Mouse (Mus musculus): Measurements from ENCODE around the gene Spats2. TPM values are rescaled to one million over a fixed set of nuclear protein-coding genes. Genes with fewer than 3 reads are reported as not detected.
A peak's percentile ranks its signal among the peaks of the same experiment; 100 is the strongest.

The Spats2 gene
- polyA plus RNA-seq, 1 experiment from 2014 or later = 13.9 TPM

- Histone ChIP-seq H3K4me1 (replicated peaks; ENCODE audit: control insufficient read depth, insufficient read depth) (no peaks in the 10 kb centered on the region), H3K4me2 (replicated peaks; ENCODE audit: low read depth) (no peak overlapping the region), H3K36me3 (ENCODE audit: control insufficient read depth, insufficient read depth, low read length) (no peaks in the 10 kb centered on the region; the same call in 1 of the 2 replicates), H3K9me3 (ENCODE audit: control insufficient read depth, low read length) (no peaks in the 10 kb centered on the region), H3K4me3 (ENCODE audit: low read depth, low read length) (no peak overlapping the region), H3K9ac (ENCODE audit: low read length) (no peak overlapping the region), H3K27ac (replicated peaks) (no peak overlapping the region), H3K27me3 (ENCODE audit: control insufficient read depth, insufficient read depth, low read length) (peaks cover 14% of the 10 kb centered on the region; the same call in 1 of the 2 replicates)
- 69% methylated on average over 9 of the region's 9 CpGs for WGBS
- ATAC-seq (ENCODE audit: low FRiP score, low TSS enrichment) (no peak), DNase-seq (ENCODE audit: low spot score) (peak; percentile 70)
- TF ChIP-seq CTCF (IDR thresholded peaks at IDR 0.05; ENCODE audit: low read depth) = peak; percentile 83
- no peak for TF ChIP-seq EP300 (optimal IDR thresholded peaks at IDR 0.05)
Observed at GRCm38 (mm10) chr15:99083258-99083657, 42.5 kb upstream of the Spats2 start.

DNA sequence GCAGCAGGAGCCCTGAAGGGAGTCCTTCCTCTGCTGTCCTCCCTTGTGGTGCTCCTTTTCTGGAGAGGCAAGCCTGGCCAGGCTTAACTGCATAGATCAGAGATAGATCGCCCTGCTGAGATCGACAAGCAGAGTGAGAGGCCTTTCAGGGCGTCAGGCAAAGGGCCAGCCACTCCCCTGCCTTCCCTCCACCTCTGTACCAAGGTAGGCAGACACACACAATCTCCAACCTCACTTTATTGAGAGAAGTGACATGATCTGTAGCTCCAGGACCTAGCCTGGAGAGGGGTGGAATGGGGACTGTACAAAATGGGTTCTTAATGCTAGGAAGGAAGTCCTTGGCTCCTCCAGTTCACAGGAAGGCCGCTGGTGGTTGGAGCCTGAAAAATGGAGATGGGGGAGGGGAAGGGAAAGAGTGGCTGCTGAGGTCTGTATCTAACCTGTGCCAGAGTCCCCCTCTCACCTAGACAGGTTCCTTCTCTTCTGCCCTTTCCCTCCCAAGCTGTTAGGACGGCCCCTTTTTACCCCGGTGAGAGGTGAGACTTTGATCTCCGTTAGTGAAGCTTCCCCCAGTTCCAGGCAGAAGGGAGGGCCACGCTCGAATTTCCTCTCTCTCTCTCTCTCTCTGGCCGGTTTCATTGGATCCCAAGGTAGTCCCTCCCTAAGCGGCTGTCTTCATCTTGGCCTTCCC lies 41.7 kb upstream of the Spats2 start:
- no peaks in the 10 kb centered on the region for H3K4me1 ChIP-seq (replicated peaks; ENCODE audit: control insufficient read depth, insufficient read depth)
- no peak overlapping the region for H3K4me2 ChIP-seq (replicated peaks; ENCODE audit: low read depth)
- no peaks in the 10 kb centered on the region for H3K9me3 ChIP-seq (ENCODE audit: control insufficient read depth, low read length)
- H3K4me3 ChIP-seq (ENCODE audit: low read depth, low read length) = no peak overlapping the region
- 17% methylated on average over 11 of the region's 11 CpGs for WGBS
- no peak overlapping the region for H3K9ac ChIP-seq (ENCODE audit: low read length)
- TF ChIP-seq CTCF (IDR thresholded peaks at IDR 0.05; ENCODE audit: low read depth) (no peak), EP300 (optimal IDR thresholded peaks at IDR 0.05) (no peak)
- ATAC-seq (ENCODE audit: low FRiP score, low TSS enrichment) = no peak
- H3K36me3 ChIP-seq (ENCODE audit: control insufficient read depth, insufficient read depth, low read length) = no peaks in the 10 kb centered on the region; the same call in 1 of the 2 replicates
- no peak for DNase-seq (ENCODE audit: low spot score)
- H3K27me3 ChIP-seq (ENCODE audit: control insufficient read depth, insufficient read depth, low read length) = peaks cover 16% of the 10 kb centered on the region; the same call in 1 of the 2 replicates
- H3K27ac ChIP-seq (replicated peaks) = no peak overlapping the region

- TF ChIP-seq EP300 (optimal IDR thresholded peaks at IDR 0.05) (no peak), CTCF (IDR thresholded peaks at IDR 0.05; ENCODE audit: low read depth) (no peak)
- H3K9me3 ChIP-seq (ENCODE audit: control insufficient read depth, low read length) = no peaks in the 10 kb centered on the region
- no peak overlapping the region for H3K27ac ChIP-seq (replicated peaks)
- no peak overlapping the region for H3K4me3 ChIP-seq (ENCODE audit: low read depth, low read length)
- H3K4me1 ChIP-seq (replicated peaks; ENCODE audit: control insufficient read depth, insufficient read depth) = no peaks in the 10 kb centered on the region
- DNase-seq (ENCODE audit: low spot score) = no peak
- H3K4me2 ChIP-seq (replicated peaks; ENCODE audit: low read depth) = no peak overlapping the region
- no peak overlapping the region for H3K9ac ChIP-seq (ENCODE audit: low read length)
- H3K27me3 ChIP-seq (ENCODE audit: control insufficient read depth, insufficient read depth, low read length) = peaks cover 18% of the 10 kb centered on the region; the same call in 1 of the 2 replicates
- H3K36me3 ChIP-seq (ENCODE audit: control insufficient read depth, insufficient read depth, low read length) = no peaks in the 10 kb centered on the region; the same call in 1 of the 2 replicates
- WGBS = 23% methylated on average over 19 of the region's 19 CpGs
- ATAC-seq (ENCODE audit: low FRiP score, low TSS enrichment) = no peak
Observed at GRCm38 (mm10) chr15:99084618-99085017, 41.1 kb upstream of the Spats2 start.

DNA sequence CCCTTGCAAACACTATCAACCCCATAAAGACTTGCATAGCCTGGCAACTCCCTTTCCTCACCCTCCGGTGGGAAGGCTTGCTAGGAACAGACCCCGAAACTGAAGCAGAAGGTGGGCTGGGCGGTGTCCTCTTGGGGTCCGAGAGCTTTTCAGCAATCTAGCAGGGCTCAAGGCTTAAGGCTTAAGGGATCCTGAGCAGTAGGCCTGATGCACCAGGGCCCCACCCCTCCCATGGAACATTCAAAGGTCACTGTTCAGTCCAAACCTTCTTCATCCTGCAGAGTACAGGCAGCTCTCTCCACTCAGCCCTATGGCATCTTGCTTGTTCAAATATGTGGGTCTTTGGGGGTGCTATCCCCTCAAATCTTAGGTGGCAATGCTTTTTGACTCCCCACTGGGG lies 39.7 kb upstream of the Spats2 start:
- Histone ChIP-seq H3K4me1 (replicated peaks; ENCODE audit: control insufficient read depth, insufficient read depth) (no peaks in the 10 kb centered on the region), H3K27ac (replicated peaks) (no peak overlapping the region), H3K9ac (ENCODE audit: low read length) (no peak overlapping the region), H3K4me3 (ENCODE audit: low read depth, low read length) (no peak overlapping the region), H3K9me3 (ENCODE audit: control insufficient read depth, low read length) (no peaks in the 10 kb centered on the region), H3K27me3 (ENCODE audit: control insufficient read depth, insufficient read depth, low read length) (peaks cover 18% of the 10 kb centered on the region; the same call in 1 of the 2 replicates), H3K36me3 (ENCODE audit: control insufficient read depth, insufficient read depth, low read length) (no peaks in the 10 kb centered on the region; the same call in 1 of the 2 replicates), H3K4me2 (replicated peaks; ENCODE audit: low read depth) (no peak overlapping the region)
- no peak for TF ChIP-seq EP300 (optimal IDR thresholded peaks at IDR 0.05)
- TF ChIP-seq CTCF (IDR thresholded peaks at IDR 0.05; ENCODE audit: low read depth) = no peak
- WGBS = 85% methylated on average over 4 of the region's 4 CpGs
- no peak for DNase-seq (ENCODE audit: low spot score)
- ATAC-seq (ENCODE audit: low FRiP score, low TSS enrichment) = no peak

DNA sequence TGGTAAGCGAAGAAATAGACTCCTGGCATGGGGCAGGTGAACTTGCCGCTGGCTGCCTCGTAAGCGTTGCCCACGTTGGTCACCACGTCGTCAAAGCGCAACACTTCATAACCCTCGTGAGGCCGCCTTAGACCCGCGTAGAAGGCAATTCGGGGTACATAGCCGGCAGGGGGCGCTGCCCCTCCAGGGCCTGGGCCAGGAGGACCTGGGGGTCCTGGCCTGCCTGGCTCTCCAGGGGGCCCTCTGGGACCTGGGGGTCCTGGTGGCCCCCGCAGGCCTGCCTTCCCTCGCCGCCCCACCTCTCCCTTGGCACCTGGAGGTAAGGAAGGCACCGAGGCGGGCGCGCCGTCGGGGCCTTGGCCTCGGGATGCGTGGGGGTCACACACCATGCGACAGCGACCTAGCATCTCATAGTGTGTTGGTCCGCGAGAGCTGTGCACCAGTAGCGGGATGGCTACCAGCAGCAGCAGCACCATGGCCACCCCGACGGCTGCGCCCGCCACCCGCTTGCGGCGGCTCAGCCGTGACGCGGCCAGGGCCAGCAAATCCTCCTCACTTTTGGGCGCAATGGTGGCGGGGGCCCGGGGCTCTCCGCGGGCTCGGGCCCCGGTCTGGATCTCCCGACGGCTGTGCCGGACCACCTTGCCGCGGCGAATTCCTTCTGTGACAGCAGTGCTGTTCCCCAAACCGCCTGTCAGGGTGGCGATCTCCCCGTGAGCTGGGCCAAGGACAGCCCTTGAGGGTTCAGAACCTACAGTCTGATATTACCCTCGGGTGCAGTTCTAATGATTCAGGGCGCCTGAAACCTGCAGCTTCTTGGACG lies 38.3 kb upstream of the Spats2 start, which contains the start of gene C1ql4:
Gene C1ql4, minus strand, starts transcription at position 565 of the 823 bp plus-strand sequence.
- Histone ChIP-seq H3K27me3 (ENCODE audit: control insufficient read depth, insufficient read depth, low read length) (peaks cover 18% of the 10 kb centered on the region; the same call in 1 of the 2 replicates), H3K4me1 (replicated peaks; ENCODE audit: control insufficient read depth, insufficient read depth) (no peaks in the 10 kb centered on the region), H3K36me3 (ENCODE audit: control insufficient read depth, insufficient read depth, low read length) (no peaks in the 10 kb centered on the region), H3K4me2 (replicated peaks; ENCODE audit: low read depth) (peak within 1 kb of the TSS; percentile 45), H3K4me3 (ENCODE audit: low read depth, low read length) (peak within 1 kb of the TSS; percentile 27), H3K27ac (replicated peaks) (no peak within 1 kb of the TSS), H3K9ac (ENCODE audit: low read length) (0 out of 2 replicates have a peak within 1 kb of the TSS, but pooled peaks have one; percentile 31), H3K9me3 (ENCODE audit: control insufficient read depth, low read length) (no peaks in the 10 kb centered on the region)
- DNase-seq (ENCODE audit: low spot score) (peak; percentile 65), ATAC-seq (ENCODE audit: low FRiP score, low TSS enrichment) (no peak)
- WGBS = 11% methylated on average over 60 of the region's 60 CpGs
- TF ChIP-seq EP300 (optimal IDR thresholded peaks at IDR 0.05) (no peak), CTCF (IDR thresholded peaks at IDR 0.05; ENCODE audit: low read depth) (peak; percentile 72)
